Mouse (Mus musculus) spleen, adult 10 weeks (tissue): Measurements from ENCODE around the gene Spata9. TPM values are rescaled to one million over a fixed set of nuclear protein-coding genes. Genes with fewer than 3 reads are reported as not detected.

Experiments
- polyA plus RNA-seq: library from polyadenylated mRNA; stranded (reverse); fragments of 350-450 nt; fragmentation: Illumina TruSeq; extraction: RNeasy Lipid Tissue Mini Kit (QIAGEN cat#74804); gene quantifications from one replicate; pipeline ENCODE4 v1.2.3, GENCODE M21; 2015; ENCODE audit warnings: low replicate concordance; ENCODE audit not compliant: insufficient read depth

Spata9 gene
- polyA plus RNA-seq, result not detected

DNA sequence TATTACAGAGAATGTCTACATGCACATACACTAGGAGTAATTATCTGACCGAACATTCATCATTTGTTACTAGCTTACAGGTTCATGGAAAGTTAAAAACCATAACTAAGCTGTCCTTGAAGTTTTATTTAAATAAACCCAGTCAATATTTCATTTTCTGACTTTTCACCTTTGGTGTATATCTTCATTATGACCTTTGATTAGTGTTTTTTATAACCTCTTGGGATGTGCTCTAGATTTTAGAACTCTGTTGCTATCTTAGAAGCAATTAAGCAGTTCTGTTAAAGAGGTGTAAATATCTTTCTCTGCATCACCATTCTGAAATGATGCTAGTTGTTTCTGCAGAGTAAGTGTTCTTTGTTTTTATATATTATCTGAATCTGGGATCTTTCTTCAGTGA is at the start of gene Spata9:
TSS of gene Spata9 (plus strand) at position 301 of the 400 bp plus-strand sequence.

DNA sequence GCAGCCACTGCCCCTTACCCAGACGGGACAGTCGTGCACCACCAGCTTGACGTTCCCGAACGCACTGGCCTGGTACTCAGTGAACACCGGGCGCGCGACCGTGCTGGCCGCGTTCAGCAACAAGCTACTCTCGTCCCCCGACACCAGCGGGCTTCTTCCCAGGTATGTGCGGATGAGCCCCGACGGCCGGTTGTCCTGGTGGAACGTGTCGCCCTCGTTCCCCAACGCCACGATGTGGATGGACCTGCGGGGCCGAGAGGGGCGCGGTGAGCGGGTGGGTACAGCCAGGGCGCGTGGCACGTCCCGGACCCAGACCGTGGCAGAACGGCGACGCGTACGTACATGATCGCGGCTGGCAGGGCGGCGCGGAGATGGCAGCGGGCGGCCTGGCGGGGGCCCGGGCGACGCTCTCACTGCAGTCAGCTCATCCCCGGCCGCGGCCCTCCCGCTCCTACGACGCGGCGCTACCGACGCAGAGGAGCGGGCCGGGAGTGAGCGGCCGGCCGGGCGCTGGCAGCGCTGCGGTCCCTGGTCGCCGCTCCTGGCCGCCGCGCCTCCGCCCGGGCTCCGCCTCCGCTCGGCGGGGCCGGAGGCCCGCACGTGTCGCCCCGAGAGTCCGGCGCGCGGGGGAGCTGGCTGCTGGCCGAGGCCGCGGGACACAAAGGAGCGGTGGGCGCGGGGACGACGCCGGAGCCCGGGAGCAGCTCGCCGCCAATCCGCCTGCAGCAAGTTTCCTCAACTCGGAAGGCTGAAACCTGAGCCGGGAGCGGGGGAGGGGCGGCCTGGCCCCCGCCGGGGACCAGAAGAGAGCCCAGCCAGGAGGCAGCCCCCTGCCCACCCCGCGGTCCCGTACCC is 23.5 kb upstream of the Spata9 start, which contains the start of gene Rhobtb3:
TSS of gene Rhobtb3 (minus strand) at position 737 of the 855 bp plus-strand sequence.

DNA sequence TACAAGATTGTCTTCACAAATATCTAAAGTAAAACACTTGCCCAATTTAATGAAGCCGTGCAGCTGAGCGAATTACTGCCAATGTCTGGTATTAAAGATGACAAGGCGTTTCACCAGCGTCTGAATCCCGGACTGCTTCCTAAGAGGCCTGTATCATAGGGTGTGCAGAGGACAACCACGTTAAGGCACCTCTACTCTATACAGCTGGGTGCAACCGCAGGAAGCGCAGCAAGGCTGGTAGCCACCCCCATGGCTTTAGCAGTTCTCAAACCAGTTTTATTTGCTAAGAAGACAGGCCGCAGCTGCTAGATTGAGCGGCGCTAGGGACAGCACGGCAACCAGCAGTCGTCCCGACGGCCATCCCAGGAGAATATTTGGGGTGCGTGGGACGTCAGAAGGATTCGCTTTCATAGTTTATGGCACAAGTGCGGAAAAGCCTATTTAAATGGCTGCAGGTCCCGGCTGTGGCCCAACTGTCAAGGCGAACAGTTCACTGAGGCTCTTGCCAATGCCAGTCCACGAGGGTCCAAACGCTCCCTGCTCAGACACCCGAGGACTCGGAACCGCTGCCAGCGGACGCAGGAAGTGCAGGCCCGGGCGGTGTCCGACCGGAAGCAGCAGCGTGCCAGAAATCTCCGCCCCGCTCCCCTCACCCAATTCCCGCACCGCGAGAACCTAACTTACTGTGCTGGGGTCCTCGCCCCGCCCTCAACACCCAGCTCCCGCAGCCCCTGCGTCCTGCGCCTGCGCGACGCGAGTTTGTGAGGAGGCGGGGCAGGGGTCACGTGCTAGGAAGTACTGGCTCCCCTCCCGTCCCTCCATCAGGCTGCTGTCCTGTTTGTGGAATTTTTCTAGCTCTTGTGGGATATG is 51.3 kb downstream of the Spata9 start, which contains the start of gene Rfesd:
TSS of gene Rfesd (minus strand) at position 746 of the 870 bp plus-strand sequence.

Other genes starting within 250 kb of the Spata9 start
- gene Glrx, start 127.3 kb upstream of the Spata9 start, polyA plus RNA-seq, result 56.3 TPM
- gene Rhobtb3, start 23.2 kb upstream of the Spata9 start, polyA plus RNA-seq, result 3.2 TPM
- 31.9 TPM for gene Rfesd, start 51.6 kb downstream of the Spata9 start, polyA plus RNA-seq
- not detected for gene Gpr150, start 89.8 kb downstream of the Spata9 start, polyA plus RNA-seq
- 16.7 TPM for gene Arsk, start 131.5 kb downstream of the Spata9 start, polyA plus RNA-seq
- gene Ttc37, start 131.6 kb downstream of the Spata9 start, polyA plus RNA-seq, result 17.8 TPM